Mouse (Mus musculus) spleen, postnatal 10 days (tissue): ENCODE data around the gene Gli2.

Source experiments
- DNase-seq, 2 experiments: peaks; one replicate each; pipeline ENCODE4 v3.0.0; 2021 to 2022; ENCODE audit warnings: low spot score in 2 of 2

Gene Gli2

GRCm38 (mm10) chr1:119053402-119053841 is at the start of gene Gli2:
Gene Gli2, minus strand, starts transcription at chr1:119053619.
- DNase-seq, result peak in 1 of 2 experiments; percentile 45

- no peak for DNase-seq
Measured at GRCm38 (mm10) chr1:119097921-119098521, 44.6 kb upstream of the Gli2 start.

DNA sequence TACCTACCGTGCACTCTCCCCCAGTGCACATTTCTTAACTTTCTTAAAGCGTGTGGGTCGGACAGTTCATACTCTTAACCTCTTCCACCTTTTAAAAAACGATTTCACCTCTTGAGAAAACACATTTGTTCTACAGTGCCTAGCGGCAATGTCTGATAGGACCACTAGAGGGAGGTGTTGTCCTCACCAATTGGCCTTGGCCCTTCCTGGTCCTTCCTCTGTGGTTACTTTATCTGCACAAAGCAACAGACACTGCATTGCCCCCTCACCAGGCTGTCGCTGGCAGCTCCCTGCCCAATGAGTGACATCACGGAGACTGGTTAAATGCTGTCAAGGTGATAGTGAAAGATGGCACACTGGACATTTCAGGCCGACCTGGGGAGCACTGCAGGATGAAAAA is 40.3 kb upstream of the Gli2 start:
- peak in 1 of 2 experiments; percentile 44 for DNase-seq

DNA sequence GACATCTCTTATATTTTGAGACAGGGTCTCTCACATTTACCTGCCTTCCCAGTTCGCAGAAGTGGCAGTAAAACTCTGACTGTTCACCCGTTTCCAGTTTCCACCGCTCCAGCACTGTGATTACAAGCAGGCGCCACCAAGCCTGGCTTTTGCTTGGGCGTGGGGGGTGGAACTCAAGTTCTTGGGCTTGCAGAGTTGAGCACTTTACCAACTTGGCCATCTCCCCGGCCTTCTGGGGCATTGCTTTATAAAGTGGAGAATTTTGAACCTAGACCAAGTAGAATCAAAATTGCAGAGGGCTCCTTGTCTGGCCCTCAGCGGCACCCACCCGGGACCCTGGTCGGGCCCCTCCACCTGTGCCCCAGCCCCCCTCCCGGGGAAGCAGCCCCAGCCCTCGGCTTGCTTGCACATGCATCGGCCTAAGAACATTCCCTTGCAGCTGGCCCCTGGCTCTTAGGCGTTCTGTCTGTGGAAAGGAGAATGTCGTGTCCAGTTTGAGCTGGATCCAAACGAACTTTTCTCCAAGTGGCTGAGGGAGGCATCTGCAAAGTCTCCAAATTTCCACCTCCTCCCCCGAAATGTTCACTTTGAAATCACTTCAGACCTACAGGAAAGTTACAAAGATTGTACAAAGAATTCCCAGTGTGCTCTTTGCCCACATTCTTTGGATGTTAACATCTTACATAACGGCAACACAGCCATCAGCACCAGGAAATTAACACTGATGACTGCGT is 36.6 kb upstream of the Gli2 start:
- DNase-seq, result no peak

DNA sequence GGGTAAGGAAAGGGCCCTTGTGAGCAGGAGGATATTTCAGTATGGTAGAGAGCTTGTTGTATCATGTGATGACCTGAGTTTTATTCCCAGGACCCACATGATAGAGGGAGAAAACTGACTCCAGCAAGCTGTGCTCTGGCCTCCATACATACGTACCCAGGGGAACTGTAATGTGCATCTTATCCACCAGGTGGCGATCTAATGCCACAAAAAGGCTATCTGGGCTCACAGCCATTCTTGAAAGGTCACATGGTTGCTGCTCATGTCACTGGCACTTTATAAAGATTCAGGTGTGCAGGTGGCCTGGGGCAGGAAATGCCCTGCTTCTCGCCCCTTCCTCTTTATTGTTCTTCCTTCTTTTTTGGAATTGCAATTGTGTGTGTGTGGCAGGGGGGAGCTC is 34.1 kb upstream of the Gli2 start:
- DNase-seq, result peak; percentile 42 to 65

DNA sequence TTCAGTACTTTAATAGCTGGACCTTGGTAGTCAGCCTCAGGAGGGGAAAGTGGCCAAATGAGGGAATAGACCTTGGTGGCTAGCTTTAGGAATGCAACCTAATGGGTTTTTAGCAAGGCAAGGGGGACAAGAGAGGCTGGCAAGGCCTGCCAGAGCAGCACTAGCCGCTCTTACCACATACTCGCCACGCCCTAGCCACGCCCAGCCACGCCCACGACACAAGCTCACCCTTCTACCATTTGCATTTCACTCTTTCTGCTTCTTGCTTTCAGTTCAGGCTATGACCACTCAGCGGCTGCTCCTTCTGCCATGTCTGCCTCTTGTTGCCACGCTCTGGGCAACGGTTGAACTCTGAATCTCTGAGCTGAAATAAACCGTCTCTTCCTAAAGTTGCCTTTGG is 32.4 kb upstream of the Gli2 start:
- peak in 1 of 2 experiments; percentile 34 for DNase-seq

GRCm38 (mm10) chr1:119083468-119083921 is 30.1 kb upstream of the Gli2 start:
- peak in 1 of 2 experiments; percentile 18 for DNase-seq

DNA sequence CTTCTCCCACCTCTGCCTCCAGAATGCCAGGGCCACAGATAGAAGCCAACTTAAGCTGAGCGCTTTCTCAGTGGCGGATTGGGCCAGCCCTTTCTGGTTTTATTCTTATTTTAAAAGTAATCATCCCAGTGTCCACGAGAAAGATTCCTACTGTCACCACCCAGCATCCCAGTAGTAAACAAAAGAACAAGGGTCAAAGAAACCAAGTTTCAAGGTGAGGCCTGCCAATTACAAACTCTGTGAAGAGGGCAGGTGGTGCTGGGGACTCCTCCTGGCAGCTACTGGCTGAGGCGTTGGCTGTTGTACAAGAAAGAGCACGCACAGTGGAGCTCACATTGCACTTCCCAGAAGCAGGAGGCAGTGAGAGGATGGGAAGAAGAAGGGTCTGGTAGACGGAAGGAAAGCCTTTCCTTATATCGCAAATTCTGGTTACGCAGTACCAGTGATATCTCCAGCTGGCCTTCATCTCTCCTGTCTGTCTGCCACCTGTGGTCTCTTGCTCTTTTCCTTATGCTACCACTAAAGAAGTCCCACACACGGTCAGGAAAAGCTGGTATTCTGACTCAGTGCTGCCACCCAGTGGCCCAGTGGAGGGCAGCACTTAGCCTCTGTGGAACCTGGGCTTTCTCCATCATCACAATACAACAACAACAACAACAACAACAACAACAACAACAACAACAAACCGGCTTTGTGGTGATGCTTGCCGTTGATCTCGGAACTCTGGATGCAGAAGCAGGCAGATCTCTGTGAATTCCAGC is 29.0 kb upstream of the Gli2 start:
- DNase-seq, result peak; percentile 7 to 43

- no peak for DNase-seq
Measured at GRCm38 (mm10) chr1:119077933-119078332, 24.5 kb upstream of the Gli2 start.

- no peak for DNase-seq
Measured at GRCm38 (mm10) chr1:119076333-119076732, 22.9 kb upstream of the Gli2 start.

DNA sequence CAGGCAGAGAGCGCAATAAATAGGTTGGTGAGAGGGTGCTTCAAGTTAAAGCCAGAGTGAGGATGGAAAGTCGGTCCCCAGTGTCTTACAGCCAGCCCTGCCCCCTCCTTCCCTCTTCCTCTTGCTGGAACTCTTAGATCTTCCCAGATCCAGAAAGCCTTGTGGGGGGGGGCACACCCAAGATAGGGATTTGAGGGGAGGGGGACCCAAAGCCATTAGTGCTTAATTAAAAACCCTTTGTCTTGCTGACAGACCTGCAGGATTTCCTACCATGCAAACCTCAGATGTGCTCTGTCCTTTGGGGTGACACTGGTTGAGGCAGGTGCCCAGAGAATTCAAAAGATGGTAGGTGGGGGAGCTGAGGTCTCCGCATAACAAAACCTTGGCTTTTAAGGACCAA is 22.5 kb upstream of the Gli2 start:
- DNase-seq, result no peak

- DNase-seq, result no peak
Measured at GRCm38 (mm10) chr1:119075500-119075899, 22.1 kb upstream of the Gli2 start.

GRCm38 (mm10) chr1:119074910-119075309 is 21.5 kb upstream of the Gli2 start:
- no peak for DNase-seq

DNA sequence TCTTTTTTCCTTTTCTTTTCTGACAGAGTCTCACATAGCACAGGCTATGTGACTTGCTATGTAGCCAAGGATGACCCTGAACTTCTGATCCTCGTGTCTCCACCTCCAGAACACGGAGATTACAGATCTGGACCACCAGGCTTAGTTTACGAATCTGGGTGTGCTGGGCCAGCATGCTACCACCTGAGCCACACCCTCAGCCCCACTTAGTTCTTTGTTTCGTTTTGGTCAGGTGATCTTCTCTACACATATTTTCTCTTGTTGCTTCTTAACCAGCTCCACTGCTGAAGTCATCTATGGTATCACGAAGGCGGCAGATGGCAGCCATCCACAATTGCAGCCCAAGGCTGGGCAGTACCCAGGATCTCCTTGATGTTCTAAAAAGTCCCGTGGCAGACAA is 20.5 kb upstream of the Gli2 start:
- no peak for DNase-seq

GRCm38 (mm10) chr1:119064892-119065671 is 11.7 kb upstream of the Gli2 start:
- DNase-seq, result no peak

- no peak for DNase-seq
Measured at GRCm38 (mm10) chr1:119056491-119056890, 3.1 kb upstream of the Gli2 start.

- no peak for DNase-seq
Measured at GRCm38 (mm10) chr1:119055801-119056200, 2.4 kb upstream of the Gli2 start.

DNA sequence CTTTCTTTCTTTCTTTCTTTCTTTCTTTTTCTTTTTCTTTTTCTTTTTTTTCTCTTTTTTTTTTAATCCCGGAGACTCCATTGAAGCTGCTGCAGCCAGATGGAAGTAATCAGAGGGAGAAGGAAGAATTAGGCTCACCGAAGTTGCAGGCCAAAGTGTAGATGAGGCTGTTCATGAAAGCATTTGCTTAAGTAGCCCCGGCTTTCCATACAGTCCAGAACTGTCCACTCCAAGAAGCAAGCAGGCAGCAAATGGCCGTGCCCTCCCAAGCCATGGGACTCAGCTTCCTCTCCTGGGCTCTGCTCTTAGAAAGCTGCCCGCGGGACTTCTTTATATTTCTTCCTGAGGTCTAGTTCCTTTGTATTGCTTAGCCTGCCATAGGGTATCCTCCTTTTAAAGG is 1.0 kb upstream of the Gli2 start:
- DNase-seq, result no peak

DNA sequence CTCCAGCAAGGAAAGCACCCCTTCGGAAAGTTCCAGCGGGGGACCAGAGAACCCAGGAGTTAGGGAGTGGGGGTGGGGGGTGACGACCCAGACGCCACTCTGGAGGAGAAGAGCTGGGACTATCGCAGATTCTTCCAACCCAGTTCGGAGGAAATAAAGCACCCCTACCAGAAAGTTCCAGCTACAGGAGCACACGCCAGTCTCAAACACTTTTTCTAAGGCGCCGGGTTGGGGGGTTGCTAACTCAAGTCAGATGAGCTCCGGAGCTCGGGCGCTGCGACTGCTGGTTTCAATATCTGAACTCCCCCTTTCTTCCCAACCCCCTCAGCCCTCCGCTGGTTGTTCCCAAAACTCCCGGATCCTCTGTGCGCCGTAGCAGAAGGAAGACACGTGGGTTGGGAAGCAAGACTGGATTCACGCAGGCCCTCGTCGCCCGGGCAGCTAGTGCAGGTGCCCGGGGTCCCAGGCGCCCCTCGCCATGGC is 494 bp upstream of the Gli2 start:
- DNase-seq, result no peak

- DNase-seq, result no peak
Measured at GRCm38 (mm10) chr1:119052631-119053177, 715 bp downstream of the Gli2 start.

DNA sequence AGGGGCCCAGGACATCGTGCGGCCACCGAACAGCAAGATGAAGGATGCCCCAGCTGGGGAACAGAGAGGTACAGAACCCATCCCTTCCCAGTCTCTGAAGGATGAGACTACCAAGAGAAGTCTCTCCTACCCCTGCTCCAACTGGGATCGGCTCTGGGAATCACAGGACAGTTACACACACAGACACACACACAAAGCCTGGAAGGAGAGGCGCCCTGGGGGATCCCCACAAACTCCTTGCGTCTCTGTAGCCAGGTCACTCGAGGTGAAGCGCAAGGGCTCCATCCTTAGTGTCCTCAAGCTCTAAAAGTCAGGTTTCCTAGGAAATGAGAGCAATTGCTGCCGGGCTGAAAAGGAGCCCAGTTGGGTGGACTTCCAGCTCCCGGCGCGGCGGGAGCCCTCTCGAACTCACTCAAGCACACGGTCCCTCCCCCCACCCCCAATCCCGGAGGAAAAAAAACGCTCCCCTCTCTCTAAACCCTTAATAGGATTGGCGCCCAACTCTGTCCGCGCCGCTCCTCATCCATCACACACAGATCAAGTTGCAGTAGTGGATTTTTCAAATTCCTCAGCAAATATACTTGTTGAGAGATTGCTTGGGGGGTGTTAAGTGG is 1.4 kb downstream of the Gli2 start:
- DNase-seq, result no peak
